8 mouse cellular contexts compared by ENCODE assay signal in the genomic region with DNA sequence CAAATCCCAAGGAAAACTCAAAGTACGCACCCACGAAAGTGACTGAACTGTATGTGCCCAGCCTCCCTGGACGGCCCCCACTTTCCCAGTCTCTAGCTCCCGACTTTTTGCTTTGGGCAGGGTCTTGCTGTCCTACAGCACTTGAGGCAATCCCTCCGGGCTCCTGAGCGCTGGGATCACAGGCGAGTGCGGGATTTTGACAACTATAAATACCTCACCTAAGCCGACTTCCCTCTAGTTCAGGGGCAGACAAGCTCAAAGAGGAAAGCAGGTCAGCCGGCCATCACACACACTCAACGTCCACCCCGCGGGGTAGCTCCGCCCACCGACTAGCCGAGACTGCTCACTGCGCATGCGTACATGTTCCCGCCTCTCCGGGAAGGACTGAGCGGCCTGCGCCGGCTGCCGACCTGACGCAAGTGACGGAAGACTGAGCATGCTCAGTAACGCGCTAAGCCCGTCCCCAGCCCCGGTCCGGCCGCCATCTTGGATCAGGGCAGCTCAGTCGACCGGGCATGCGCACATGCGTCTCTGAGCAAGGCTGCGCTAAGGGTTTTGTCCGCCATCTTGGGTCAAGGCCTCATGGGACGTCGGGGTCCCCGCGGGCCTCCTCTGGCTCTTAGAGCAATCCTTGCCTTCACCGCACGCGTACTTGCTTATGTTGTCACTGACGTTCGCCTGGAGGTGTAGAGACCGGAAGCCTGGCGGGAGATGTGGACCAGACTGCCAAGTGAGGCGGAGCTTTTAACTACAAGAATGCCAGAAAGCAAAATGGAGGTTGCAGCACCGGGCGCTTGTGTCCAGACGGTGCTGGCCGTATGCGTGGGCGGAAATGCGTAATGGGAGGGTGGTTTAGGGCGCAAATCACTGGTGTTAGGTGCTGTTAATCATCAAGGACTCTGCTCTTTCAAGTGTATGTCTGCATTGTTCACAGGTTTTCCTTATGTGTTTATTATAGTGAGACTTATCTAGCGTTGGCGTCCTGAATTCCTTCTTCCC. TPM values are rescaled to one million over a fixed set of nuclear protein-coding genes. Genes with fewer than 3 reads are reported as not detected.
DNase-seq lines count a peak whose midpoint lies in the region; ATAC-seq lines count a peak whose summit lies in the region.

TSS of gene 0610009B22Rik (minus strand) at position 545 of the 999 bp plus-strand sequence.

- no peaks in the 10 kb centered on the region for H3K4me1 ChIP-seq in brown adipose tissue, adult 24 weeks (ENCODE audit: control insufficient read depth, insufficient read depth, insufficient read length, low read length)
- peaks cover 8% of the 10 kb centered on the region for H3K4me1 ChIP-seq in heart, embryonic 13.5 days
- peaks cover 20% of the 10 kb centered on the region for H3K4me1 ChIP-seq in liver, embryonic 12.5 days
- H3K4me1 ChIP-seq in stomach, embryonic 15.5 days: no peaks in the 10 kb centered on the region

- peaks cover 28% of the 10 kb centered on the region for H3K36me3 ChIP-seq in heart, embryonic 13.5 days
- H3K36me3 ChIP-seq in liver, embryonic 12.5 days: peaks cover 20% of the 10 kb centered on the region
- H3K36me3 ChIP-seq in stomach, embryonic 15.5 days: 0 out of 2 replicates have a peak, but pooled peaks cover 4% of the 10 kb centered on the region

- peak within 1 kb of the TSS; percentile 75 for H3K4me2 ChIP-seq in heart, embryonic 13.5 days
- H3K4me2 ChIP-seq in liver, embryonic 12.5 days: peak within 1 kb of the TSS; percentile 87
- peak within 1 kb of the TSS; percentile 68 for H3K4me2 ChIP-seq in stomach, embryonic 15.5 days

- H3K4me3 ChIP-seq in brown adipose tissue, adult 24 weeks (ENCODE audit: insufficient read depth, low read depth, low read length): peak within 1 kb of the TSS; percentile 77
- H3K4me3 ChIP-seq in heart, embryonic 13.5 days: peak within 1 kb of the TSS; percentile 80
- H3K4me3 ChIP-seq in liver, embryonic 12.5 days: peak within 1 kb of the TSS; percentile 82
- H3K4me3 ChIP-seq in stomach, embryonic 15.5 days (replicated peaks): peak within 1 kb of the TSS; percentile 67

- no peaks in the 10 kb centered on the region for H3K27me3 ChIP-seq in heart, embryonic 13.5 days (replicated peaks)
- H3K27me3 ChIP-seq in liver, embryonic 12.5 days (replicated peaks): no peaks in the 10 kb centered on the region
- no peaks in the 10 kb centered on the region for H3K27me3 ChIP-seq in stomach, embryonic 15.5 days (replicated peaks)

- H3K27ac ChIP-seq in brown adipose tissue, adult 24 weeks (replicated peaks; ENCODE audit: low read depth, low read length): peak within 1 kb of the TSS; percentile 99
- H3K27ac ChIP-seq in heart, embryonic 13.5 days (replicated peaks): peak within 1 kb of the TSS; percentile 97
- H3K27ac ChIP-seq in liver, embryonic 12.5 days: peak within 1 kb of the TSS; percentile 90
- H3K27ac ChIP-seq in stomach, embryonic 15.5 days: peak within 1 kb of the TSS; percentile 99

- DNase-seq in CD4-positive, CD25-positive, alpha-beta regulatory T cell, adult 2 months (ENCODE audit: low read depth, low spot score): peak; percentile 100
- peak; percentile 87 for DNase-seq in fat pad, adult 2 months (ENCODE audit: extremely low read depth, low read depth, low spot score)
- DNase-seq in kidney, postnatal 10 days: peak; percentile 100
- DNase-seq in natural killer cell, adult 2 months (ENCODE audit: low spot score in 2 of 2): peak; percentile 100

- WGBS in heart, embryonic 13.5 days: under 1% methylated on average over 60 of the region's 60 CpGs
- under 1% methylated on average over 60 of the region's 60 CpGs for WGBS in liver, embryonic 12.5 days (ENCODE audit: insufficient replicate concordance)
- under 1% methylated on average over 60 of the region's 60 CpGs for WGBS in stomach, embryonic 15.5 days

- peak within 1 kb of the TSS; percentile 93 for H3K9ac ChIP-seq in heart, embryonic 13.5 days
- peak within 1 kb of the TSS; percentile 88 for H3K9ac ChIP-seq in liver, embryonic 12.5 days
- H3K9ac ChIP-seq in stomach, embryonic 15.5 days: peak within 1 kb of the TSS; percentile 86

- peak; percentile 99 for ATAC-seq in heart, embryonic 13.5 days (ENCODE audit: extremely low read depth, insufficient number of reproducible peaks, low FRiP score, low TSS enrichment)
- ATAC-seq in liver, embryonic 12.5 days: peak; percentile 99
- peak; percentile 99 for ATAC-seq in stomach, embryonic 15.5 days (ENCODE audit: insufficient read depth, low FRiP score, low read depth)

- H3K9me3 ChIP-seq in heart, embryonic 13.5 days: no peaks in the 10 kb centered on the region
- no peaks in the 10 kb centered on the region for H3K9me3 ChIP-seq in liver, embryonic 12.5 days (replicated peaks)
- no peaks in the 10 kb centered on the region for H3K9me3 ChIP-seq in stomach, embryonic 15.5 days

RNA-seq across cellular contexts. Expression of gene 0610009B22Rik, which starts in this region (rescaled TPM):
- polyA plus RNA-seq in brown adipose tissue, adult 24 weeks (2012; ENCODE audit: insufficient read depth, insufficient read length, missing spikeins): 76.0 and 82.6 TPM in 2 replicates
- 60.8 and 67.6 TPM in 2 replicates for polyA plus RNA-seq in heart, embryonic 13.5 days (2015; fragmentation: Nextera tagmentation; extraction: Ambion mirVana)
- 46.6 and 50.8 TPM in 2 replicates for polyA plus RNA-seq in liver, embryonic 12.5 days (2016; fragmentation: Nextera tagmentation; extraction: Ambion mirVana)
- 95.8 and 102 TPM in 2 replicates for polyA plus RNA-seq in stomach, embryonic 15.5 days (2015; fragmentation: Nextera tagmentation; extraction: Ambion mirVana)

Comparison
In these comparisons a context has a peak if more than half of its experiments do, and no peak if none do; other contexts are left out.
1. Peak in every context shown above with its lines: DNase-seq, ATAC-seq, H3K4me3 ChIP-seq and H3K27ac ChIP-seq.